Mouse (Mus musculus) cerebellum, adult 9-10 months (tissue): Measurements from ENCODE around the gene Kdm8.
"Not testable (repeated sequence)": the region's sequence is repeated elsewhere in the genome, so short reads cannot be mapped to it uniquely, and the experiment has no call there.

ENCODE experiments used
- DNase-seq: peaks from one replicate; pipeline ENCODE4 v3.0.0; 2022

Kdm8 gene

GRCm38 (mm10) chr7:125444464-125445401 is at the start of gene Kdm8:
Gene Kdm8, plus strand, starts transcription at chr7:125444676.
- DNase-seq: peak; percentile 94

GRCm38 (mm10) chr7:125398116-125398515 is 46.4 kb upstream of the Kdm8 start:
- DNase-seq: no peak

- no peak for DNase-seq
Observed at GRCm38 (mm10) chr7:125398687-125399086, 45.8 kb upstream of the Kdm8 start.

- no peak for DNase-seq
Observed at GRCm38 (mm10) chr7:125407136-125407535, 37.3 kb upstream of the Kdm8 start.

- DNase-seq: no peak
Observed at GRCm38 (mm10) chr7:125415087-125415486, 29.4 kb upstream of the Kdm8 start.

- no peak for DNase-seq
Observed at GRCm38 (mm10) chr7:125415776-125416175, 28.7 kb upstream of the Kdm8 start.

GRCm38 (mm10) chr7:125416762-125417161 is 27.7 kb upstream of the Kdm8 start:
- no peak for DNase-seq

GRCm38 (mm10) chr7:125418413-125418812 is 26.1 kb upstream of the Kdm8 start:
- no peak for DNase-seq

- DNase-seq: peak; percentile 27
Observed at GRCm38 (mm10) chr7:125420190-125420589, 24.3 kb upstream of the Kdm8 start.

GRCm38 (mm10) chr7:125421911-125422310 is 22.6 kb upstream of the Kdm8 start:
- no peak for DNase-seq

- DNase-seq: no peak
Observed at GRCm38 (mm10) chr7:125423056-125423455, 21.4 kb upstream of the Kdm8 start.

- peak; percentile 84 for DNase-seq
Observed at GRCm38 (mm10) chr7:125427492-125428090, 16.9 kb upstream of the Kdm8 start.

- no peak for DNase-seq
Observed at GRCm38 (mm10) chr7:125428381-125428780, 16.1 kb upstream of the Kdm8 start.

GRCm38 (mm10) chr7:125428816-125429500 is 15.5 kb upstream of the Kdm8 start:
- not testable (repeated sequence) for DNase-seq

GRCm38 (mm10) chr7:125430170-125430842 is 14.2 kb upstream of the Kdm8 start:
- DNase-seq: no peak

- DNase-seq: no peak
Observed at GRCm38 (mm10) chr7:125433874-125434273, 10.6 kb upstream of the Kdm8 start.

- no peak for DNase-seq
Observed at GRCm38 (mm10) chr7:125434666-125435290, 9.7 kb upstream of the Kdm8 start.

GRCm38 (mm10) chr7:125442323-125442722 is 2.2 kb upstream of the Kdm8 start:
- DNase-seq: no peak

- no peak for DNase-seq
Observed at GRCm38 (mm10) chr7:125444076-125444463, 406 bp upstream of the Kdm8 start.

- no peak for DNase-seq
Observed at GRCm38 (mm10) chr7:125450678-125451077, 6.2 kb downstream of the Kdm8 start.

- no peak for DNase-seq
Observed at GRCm38 (mm10) chr7:125451078-125451477, 6.6 kb downstream of the Kdm8 start.

GRCm38 (mm10) chr7:125453671-125454070 is 9.2 kb downstream of the Kdm8 start:
- no peak for DNase-seq

GRCm38 (mm10) chr7:125462200-125462599 is 17.7 kb downstream of the Kdm8 start:
- no peak for DNase-seq
